Mouse (Mus musculus): ENCODE measurements around the gene Slc25a5.

Gene Slc25a5

DNA sequence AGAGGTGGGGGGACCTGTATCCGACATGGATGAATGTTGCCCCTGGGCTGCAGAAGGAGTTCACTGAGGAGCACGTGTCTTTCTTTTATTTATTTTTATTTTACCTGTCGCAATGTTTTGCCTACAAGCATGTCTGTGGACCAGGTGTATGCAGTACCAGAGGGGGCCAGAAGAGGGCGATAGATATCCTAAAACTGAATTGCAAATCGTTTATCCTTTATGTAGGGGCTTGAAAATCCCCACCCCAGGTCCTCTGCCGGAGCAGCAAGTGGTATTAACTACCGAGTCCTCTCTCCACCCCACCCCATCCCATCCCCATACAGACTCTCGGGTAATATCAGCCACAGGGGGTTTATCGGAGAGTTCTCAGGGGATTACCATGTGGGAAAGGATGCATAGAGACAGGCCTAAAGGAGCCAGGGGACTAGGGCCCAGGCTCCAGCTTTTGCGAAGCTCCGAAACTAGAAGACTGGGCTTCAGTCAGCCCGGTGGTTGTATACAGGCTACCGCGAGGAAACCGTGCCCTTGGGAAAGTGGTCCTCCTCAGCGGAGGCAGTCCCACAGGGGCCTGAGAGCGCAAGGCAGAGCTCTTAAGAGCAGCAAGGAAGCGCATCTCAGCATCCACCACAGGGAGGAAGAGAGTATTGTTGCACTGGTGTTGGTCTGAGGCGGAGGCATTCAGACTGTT, 38.1 kb downstream of the Slc25a5 start:
- in situ Hi-C loops (cut with MboI; ENCODE audit: low sequenced_read_pairs): no loop called here

DNA sequence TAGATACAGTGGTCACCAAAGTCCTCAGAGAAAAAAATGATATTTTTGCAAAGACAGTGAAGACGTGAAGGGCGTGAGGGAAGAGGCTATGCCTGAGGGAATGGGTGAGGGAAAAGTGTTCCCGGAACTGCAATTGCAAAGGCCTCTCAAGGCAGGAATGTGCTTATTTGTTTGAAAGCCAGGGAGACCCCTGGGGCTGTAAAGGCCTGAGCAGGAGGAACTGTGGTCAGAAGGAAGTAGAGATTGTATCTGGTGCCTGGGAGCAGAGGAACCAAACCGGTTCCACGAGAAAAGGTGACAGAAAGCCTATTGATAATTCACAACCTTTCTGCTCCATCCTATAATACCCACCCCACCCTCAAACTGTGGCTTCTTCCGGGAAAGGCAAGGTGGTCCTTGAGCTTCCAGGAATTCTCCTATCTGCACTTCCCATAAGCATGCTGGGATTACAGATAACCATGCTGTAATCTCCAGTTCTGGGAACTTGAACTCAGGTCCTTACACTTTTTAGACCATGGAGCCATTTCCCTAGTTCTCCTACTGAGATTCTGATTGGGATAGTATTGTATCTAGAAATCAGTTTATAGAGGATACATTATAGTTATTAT, 41.7 kb downstream of the Slc25a5 start:
- in situ Hi-C loops (cut with MboI; ENCODE audit: low sequenced_read_pairs): no loop called here

DNA sequence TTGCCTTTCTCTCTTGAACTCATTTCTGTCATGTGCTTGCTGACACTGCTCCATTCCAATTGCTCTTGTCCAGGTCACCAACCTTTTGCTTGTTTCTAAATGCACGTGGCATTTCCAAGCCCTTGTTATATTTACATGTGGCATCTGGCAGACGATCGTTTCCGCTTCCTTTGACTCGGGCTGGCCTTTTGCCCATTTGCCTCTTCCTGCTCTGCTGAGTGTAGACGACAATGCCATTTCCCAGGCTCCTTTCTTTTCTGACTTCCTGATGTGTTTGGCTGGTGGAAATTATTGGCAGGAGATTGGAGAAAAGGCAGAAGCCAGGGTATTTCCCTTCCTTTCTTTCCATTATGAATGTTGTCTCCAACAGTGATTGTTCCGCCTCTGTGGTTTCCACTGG, 43.9 kb downstream of the Slc25a5 start:
- in situ Hi-C loops (cut with MboI; ENCODE audit: low sequenced_read_pairs): no loop called here

DNA sequence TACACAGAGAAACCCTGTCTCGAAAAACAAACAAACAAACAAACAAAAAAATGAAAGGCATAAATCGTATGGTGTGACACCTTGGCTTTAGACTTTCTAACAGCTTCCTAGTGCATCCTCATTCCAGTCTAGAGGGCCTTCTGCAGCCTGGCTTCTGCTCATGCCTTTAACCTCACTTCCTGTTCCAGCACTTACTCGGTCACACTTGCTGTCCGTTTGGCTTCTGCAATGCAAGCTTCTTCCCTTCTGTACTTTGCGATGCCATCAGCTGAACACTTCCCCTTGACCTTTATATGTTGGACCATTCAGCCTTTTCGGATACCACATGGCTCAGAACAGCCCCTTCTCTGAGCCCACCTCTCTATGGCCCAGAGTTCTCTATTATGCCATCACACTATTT, 46.2 kb downstream of the Slc25a5 start:
- in situ Hi-C loops (cut with MboI; ENCODE audit: low sequenced_read_pairs): no loop called here

DNA sequence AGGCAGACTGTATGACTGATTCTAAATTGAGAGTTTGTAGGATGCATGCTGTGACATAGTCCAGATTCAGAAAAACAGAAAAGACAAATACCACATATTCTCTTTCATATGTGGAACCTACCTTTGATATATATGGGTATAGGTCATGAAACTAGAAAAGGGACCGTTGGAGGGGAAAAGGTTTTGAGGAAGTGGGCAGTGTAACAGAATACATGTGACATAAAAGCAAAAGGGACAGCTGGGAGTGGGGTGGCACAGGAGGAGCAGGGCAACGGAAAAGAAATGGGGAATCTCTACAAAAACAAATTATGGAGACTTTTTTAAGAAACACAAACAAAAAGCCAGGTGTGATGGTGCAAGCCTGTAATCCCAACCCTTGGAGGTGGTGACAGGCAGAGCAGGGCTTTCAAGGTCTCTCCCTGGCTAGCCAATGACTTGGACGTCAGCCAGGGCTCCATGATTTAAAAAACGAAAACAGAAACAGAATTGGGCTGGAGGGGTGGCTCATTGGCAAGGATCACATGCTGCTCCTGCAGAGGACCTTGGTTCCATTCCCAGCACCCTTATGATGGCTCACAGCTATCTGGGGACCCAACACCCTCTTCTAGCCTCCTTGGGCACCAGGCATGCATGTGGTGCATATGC, 48.0 kb downstream of the Slc25a5 start:
- in situ Hi-C loops (cut with MboI; ENCODE audit: low sequenced_read_pairs): no loop called here

DNA sequence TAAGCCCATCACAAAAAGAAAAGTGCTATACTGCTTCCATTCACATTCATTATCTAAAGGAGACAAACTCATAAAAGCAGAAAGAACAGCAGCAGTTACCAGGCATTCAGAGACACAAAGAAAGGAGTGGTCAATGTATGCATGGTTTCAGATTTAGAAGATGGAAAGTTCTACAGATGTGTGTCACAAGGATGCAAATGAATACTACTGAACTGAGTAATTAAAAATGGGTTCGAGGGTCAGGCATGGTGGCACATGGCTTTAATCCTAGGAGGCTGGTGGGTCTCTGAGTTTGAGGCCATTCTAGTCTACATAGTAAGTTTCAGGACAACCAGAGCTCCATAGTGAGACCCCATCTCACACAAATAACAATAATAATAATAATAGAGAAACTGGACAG, 51.7 kb downstream of the Slc25a5 start:
- in situ Hi-C loops (cut with MboI; ENCODE audit: low sequenced_read_pairs): no loop called here

Data from CH12F3 (cell line).